Mouse (Mus musculus) heart, postnatal 0 days (tissue): ENCODE results near the gene Prpf8. TPM values are rescaled to one million over a fixed set of nuclear protein-coding genes. Genes with fewer than 3 reads are reported as not detected.

ENCODE experiments used
- ATAC-seq: fragments of 200-750 bp; cut with Nextera tagmentation; 2 replicates; pipeline ENCODE4 v1.8.0; 2017; ENCODE audit warnings: low read depth, moderate number of reproducible peaks, moderate library complexity; ENCODE audit not compliant: insufficient read depth
- DNase-seq: peaks from one replicate; pipeline ENCODE4 v3.0.0-alpha.2; 2016; ENCODE audit warnings: low spot score
- H3K27ac ChIP-seq: fragments of 300-500 bp; sonication (generic); 2 replicates; pipeline ENCODE4 v1.5.1; 2014; ENCODE audit warnings: low read depth, mild to moderate bottlenecking
- H3K27me3 ChIP-seq: fragments of 300-500 bp; sonication (generic); 2 replicates; pipeline ENCODE4 v1.6.1; 2014; ENCODE audit warnings: low read length, mixed read lengths; ENCODE audit not compliant: control insufficient read depth, insufficient read depth
- H3K36me3 ChIP-seq: fragments of 300-500 bp; sonication (generic); replicated peaks from 2 replicates; pipeline ENCODE4 v1.6.1; 2014; ENCODE audit warnings: low read length, mixed read lengths; ENCODE audit not compliant: control insufficient read depth, insufficient read depth
- H3K4me1 ChIP-seq: fragments of 300-500 bp; sonication (generic); 2 replicates; pipeline ENCODE4 v1.6.1; 2014; ENCODE audit warnings: antibody characterized with exemption; ENCODE audit not compliant: control insufficient read depth, insufficient read depth
- H3K4me2 ChIP-seq: fragments of 300-500 bp; sonication (generic); 2 replicates; pipeline ENCODE4 v1.6.1; 2014; ENCODE audit warnings: low read depth, mild to moderate bottlenecking, low read length, moderate library complexity
- H3K4me3 ChIP-seq: fragments of 300-500 bp; sonication (generic); 2 replicates; pipeline ENCODE4 v1.5.1; 2014; ENCODE audit warnings: low read depth, low read length
- H3K9ac ChIP-seq: fragments of 300-500 bp; sonication (generic); replicated peaks from 2 replicates; pipeline ENCODE4 v1.6.1; 2014; ENCODE audit warnings: low read depth, low read length, mixed read lengths
- H3K9me3 ChIP-seq: fragments of 300-500 bp; sonication (generic); replicated peaks from 2 replicates; pipeline ENCODE4 v1.6.1; 2016; ENCODE audit warnings: low read length; ENCODE audit not compliant: control insufficient read depth
- CTCF ChIP-seq: IDR thresholded peaks from 2 replicates; pipeline ENCODE4 v1.5.1; 2016; ENCODE audit warnings: antibody characterized with exemption, control low read depth, low read depth
- EP300 ChIP-seq: IDR thresholded peaks from 2 replicates; pipeline ENCODE4 v1.6.1; 2016; ENCODE audit warnings: antibody characterized with exemption, low read depth
- WGBS: fragments of 180-500 bp; shearing (Covaris S2); extraction: QIAGEN DNeasy Blood & Tissue Kit; methylation state at CpG from one replicate; pipeline ENCODE4 v1.1.7; 2014; 5-methylcytosine and 5-hydroxymethylcytosine counted together
- polyA plus RNA-seq: library from polyadenylated mRNA; unstranded; fragments of >200 nt; fragmentation: Nextera tagmentation; extraction: Ambion mirVana; gene quantifications from 2 replicates; pipeline ENCODE4 v1.2.1, GENCODE M21; 2015
- total RNA-seq: library from RNA; depleted of rRNA; stranded (reverse); fragments of >200 nt; gene quantifications from 2 replicates; pipeline ENCODE4 v1.2.3, GENCODE M21; 2014; ENCODE audit warnings: low replicate concordance

Prpf8 gene
- total and polyA plus RNA-seq, 2 experiments from 2014 or later: 17.0 to 79.8 TPM

DNA sequence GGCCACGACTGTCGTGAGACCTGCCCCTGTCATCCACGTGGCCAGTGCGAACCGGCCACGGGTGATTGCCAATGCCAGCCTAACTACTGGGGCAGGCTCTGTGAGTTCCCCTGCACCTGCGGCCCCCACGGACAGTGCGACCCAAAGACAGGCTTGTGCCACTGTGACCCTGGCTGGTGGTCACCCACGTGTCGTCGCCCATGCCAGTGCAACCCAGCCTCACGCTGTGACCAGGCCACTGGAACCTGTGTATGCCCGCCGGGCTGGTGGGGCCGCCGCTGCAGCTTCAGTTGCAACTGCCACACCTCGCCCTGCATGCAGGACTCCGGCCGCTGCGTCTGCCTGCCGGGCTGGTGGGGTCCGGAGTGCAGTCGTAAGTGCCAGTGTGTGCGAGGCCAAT, 28.6 kb downstream of the Prpf8 start:
- Histone ChIP-seq H3K9ac (no peak overlapping the region), H3K4me3 (no peak overlapping the region), H3K27me3 (no peaks in the 10 kb centered on the region), H3K4me1 (peaks cover 6% of the 10 kb centered on the region; the same call in 1 of the 2 replicates), H3K36me3 (peaks cover 41% of the 10 kb centered on the region), H3K4me2 (no peak overlapping the region), H3K27ac (no peak overlapping the region), H3K9me3 (no peaks in the 10 kb centered on the region)
- 90% methylated on average over 25 of the region's 25 CpGs for WGBS
- no peak for TF ChIP-seq EP300
- TF ChIP-seq CTCF: no peak
- no peak for DNase-seq
- ATAC-seq: no peak

GRCm38 (mm10) chr11:75519834-75520633, 33.4 kb downstream of the Prpf8 start:
- no peak for ATAC-seq
- no peak for DNase-seq

DNA sequence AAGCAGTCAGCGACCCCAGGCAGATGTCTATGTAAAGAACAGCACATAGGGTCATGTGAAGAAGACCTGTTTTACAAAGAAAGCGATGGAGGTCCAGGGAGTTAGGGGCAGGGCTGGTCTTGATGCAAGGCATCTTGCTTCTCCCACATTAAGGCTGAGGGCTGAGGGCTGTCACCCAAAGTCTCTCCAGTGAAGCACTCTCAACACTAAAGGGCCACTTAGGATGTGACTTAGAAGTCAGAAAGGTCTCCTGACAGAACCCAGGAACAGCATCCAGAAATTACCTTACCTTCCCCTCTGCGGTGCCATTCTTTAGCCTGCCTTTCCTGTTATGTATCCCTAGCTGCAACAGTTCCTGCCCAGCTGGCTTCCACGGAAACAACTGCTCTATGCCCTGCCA, 35.0 kb downstream of the Prpf8 start:
- DNase-seq (no peak), ATAC-seq (no peak)
- no peak for TF ChIP-seq EP300
- no peak overlapping the region for H3K27ac ChIP-seq
- no peak overlapping the region for H3K9ac ChIP-seq
- H3K9me3 ChIP-seq: no peaks in the 10 kb centered on the region
- no peak overlapping the region for H3K4me3 ChIP-seq
- no peaks in the 10 kb centered on the region for H3K27me3 ChIP-seq
- H3K4me2 ChIP-seq: no peak overlapping the region
- H3K36me3 ChIP-seq: peaks cover 42% of the 10 kb centered on the region
- no peaks in the 10 kb centered on the region for H3K4me1 ChIP-seq
- 87% methylated on average over 4 of the region's 4 CpGs for WGBS

More at GRCm38 (mm10) chr11:75519834-75520633, 33.4 kb downstream of the Prpf8 start:
- Histone ChIP-seq H3K9me3 (no peaks in the 10 kb centered on the region), H3K4me3 (no peak overlapping the region), H3K27me3 (no peaks in the 10 kb centered on the region), H3K4me1 (no peaks in the 10 kb centered on the region), H3K4me2 (no peak overlapping the region), H3K27ac (no peak overlapping the region), H3K9ac (no peak overlapping the region), H3K36me3 (peaks cover 41% of the 10 kb centered on the region)
- TF ChIP-seq CTCF (no peak), EP300 (no peak)
- WGBS: 75% methylated on average over 15 of the region's 15 CpGs

- H3K4me3 ChIP-seq: no peak overlapping the region
- no peaks in the 10 kb centered on the region for H3K9me3 ChIP-seq
- H3K27ac ChIP-seq: no peak overlapping the region
- TF ChIP-seq CTCF (no peak), EP300 (no peak)
- no peak for ATAC-seq
- H3K4me1 ChIP-seq: no peaks in the 10 kb centered on the region
- H3K9ac ChIP-seq: no peak overlapping the region
- DNase-seq: no peak
- 82% methylated on average over 2 of the region's 2 CpGs for WGBS
- H3K36me3 ChIP-seq: peaks cover 39% of the 10 kb centered on the region
- no peaks in the 10 kb centered on the region for H3K27me3 ChIP-seq
- H3K4me2 ChIP-seq: no peak overlapping the region
Measured at GRCm38 (mm10) chr11:75522793-75523192, 36.2 kb downstream of the Prpf8 start.

- Histone ChIP-seq H3K4me2 (no peak overlapping the region), H3K27me3 (no peaks in the 10 kb centered on the region), H3K27ac (no peak overlapping the region), H3K4me1 (no peaks in the 10 kb centered on the region), H3K36me3 (peaks cover 36% of the 10 kb centered on the region), H3K4me3 (no peak overlapping the region), H3K9ac (no peak overlapping the region), H3K9me3 (no peaks in the 10 kb centered on the region)
- no peak for ATAC-seq
- DNase-seq: no peak
- TF ChIP-seq CTCF (no peak), EP300 (no peak)
- WGBS: 81% methylated on average over 15 of the region's 15 CpGs
Measured at GRCm38 (mm10) chr11:75525531-75526125, 39.0 kb downstream of the Prpf8 start.
